Mouse (Mus musculus): ENCODE measurements around the gene Zzz3. TPM values are rescaled to one million over a fixed set of nuclear protein-coding genes. Genes with fewer than 3 reads are reported as not detected.

Gene Zzz3
- total RNA-seq, 2 experiments from 2014 or later, result 45.3 to 45.7 TPM

GRCm38 (mm10) chr3:152495415-152495898 is 100.2 kb downstream of the Zzz3 start:
- no peak for DNase-seq (ENCODE audit: low spot score in 2 of 2)
- no peak for TF ChIP-seq CTCF (conservative IDR thresholded peaks at IDR 0.05)
- no peak overlapping the region for H3K4me3 ChIP-seq
- H3K27ac ChIP-seq, result 0 out of 2 replicates have a peak overlapping the region, but pooled peaks have one; percentile 51

GRCm38 (mm10) chr3:152497084-152497483 is 101.8 kb downstream of the Zzz3 start:
- no peak for TF ChIP-seq CTCF (conservative IDR thresholded peaks at IDR 0.05)
- DNase-seq (ENCODE audit: low spot score in 2 of 2), result no peak
- Histone ChIP-seq H3K27ac (no peak overlapping the region), H3K4me3 (no peak overlapping the region)

- no peak overlapping the region for H3K4me3 ChIP-seq
- H3K27ac ChIP-seq, result no peak overlapping the region
- no peak for DNase-seq (ENCODE audit: low spot score in 2 of 2)
- no peak for TF ChIP-seq CTCF (conservative IDR thresholded peaks at IDR 0.05)
Measured at GRCm38 (mm10) chr3:152497842-152498241, 102.6 kb downstream of the Zzz3 start.

GRCm38 (mm10) chr3:152498968-152499696 is 103.9 kb downstream of the Zzz3 start:
- Histone ChIP-seq H3K4me3 (no peak overlapping the region), H3K27ac (no peak overlapping the region)
- TF ChIP-seq CTCF (conservative IDR thresholded peaks at IDR 0.05), result no peak
- no peak for DNase-seq (ENCODE audit: low spot score in 2 of 2)

- no peak for DNase-seq (ENCODE audit: low spot score in 2 of 2)
- Histone ChIP-seq H3K27ac (peak overlapping the region; percentile 5; the same call in 1 of the 2 replicates), H3K4me3 (no peak overlapping the region)
- no peak for TF ChIP-seq CTCF (conservative IDR thresholded peaks at IDR 0.05)
Measured at GRCm38 (mm10) chr3:152507900-152508299, 112.6 kb downstream of the Zzz3 start.

GRCm38 (mm10) chr3:152508419-152508993 is 113.2 kb downstream of the Zzz3 start:
- no peak for TF ChIP-seq CTCF (conservative IDR thresholded peaks at IDR 0.05)
- Histone ChIP-seq H3K27ac (peak overlapping the region; percentile 39; the same call in 1 of the 2 replicates), H3K4me3 (no peak overlapping the region)
- DNase-seq (ENCODE audit: low spot score in 2 of 2), result no peak

- H3K4me3 ChIP-seq, result no peak overlapping the region
- no peak for DNase-seq (ENCODE audit: low spot score in 2 of 2)
- TF ChIP-seq CTCF (conservative IDR thresholded peaks at IDR 0.05), result no peak
- H3K27ac ChIP-seq, result no peak overlapping the region; the same call in 1 of the 2 replicates
Measured at GRCm38 (mm10) chr3:152509268-152509667, 114.0 kb downstream of the Zzz3 start.

Other genes starting within 250 kb of the Zzz3 start
- 1 to 10 TPM in 1 of 2 experiments, under 1 TPM in 1; 0.98 to 1.3 TPM for gene Gipc2, start 229.2 kb upstream of the Zzz3 start, total RNA-seq (2021)
- gene Dnajb4, start 185.2 kb upstream of the Zzz3 start, total RNA-seq (2021), result 10 to 100 TPM; 61.5 to 62.6 TPM
- 100 to 1,000 TPM; 123 to 140 TPM for gene Fubp1, start 185.1 kb upstream of the Zzz3 start, total RNA-seq (2021)
- 1 to 10 TPM in 1 of 2 experiments, under 1 TPM in 1; 0.95 to 1.8 TPM for gene Nexn, start 129.1 kb upstream of the Zzz3 start, total RNA-seq (2021)
- 10 to 100 TPM; 74.5 to 78.2 TPM for gene Miga1, start 55.1 kb upstream of the Zzz3 start, total RNA-seq (2021)
- gene Usp33, start 49.0 kb upstream of the Zzz3 start, total RNA-seq (2021), result 100 to 1,000 TPM; 129 to 130 TPM